Mouse (Mus musculus) mature B cell (primary cell): ENCODE measurements around the gene Pax5.

Source experiments
- in situ Hi-C: fragments of 300-500 bp; cut with MboI; formaldehyde crosslinking; loops from 2 replicates; pipeline ENCODE4 v1.14.3; 2019

The Pax5 gene

DNA sequence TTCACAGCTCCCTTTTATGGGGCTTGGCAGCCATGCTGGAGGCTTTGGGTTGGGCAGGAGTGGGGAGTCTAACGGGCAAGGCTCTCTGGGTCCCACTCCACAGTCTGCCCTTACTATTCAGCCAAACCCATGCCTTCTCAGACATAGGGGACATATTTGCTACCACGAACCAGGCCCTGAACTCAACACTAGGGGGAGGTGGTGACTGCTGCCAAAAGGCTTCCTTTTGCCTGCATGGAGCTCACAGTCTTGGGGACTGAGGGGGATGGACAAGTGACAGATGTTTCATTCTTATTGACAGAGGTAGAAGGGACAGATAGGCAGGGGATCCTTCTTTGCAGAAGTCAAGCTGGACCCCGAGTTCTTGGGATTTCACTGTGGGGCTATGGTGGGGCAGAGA, 42.1 kb downstream of the Pax5 start:
- in situ Hi-C loops = no loop called here

GRCm38 (mm10) chr4:44667369-44667768, 42.9 kb downstream of the Pax5 start:
- in situ Hi-C loops = no loop called here

- in situ Hi-C loops = no loop called here
Observed at GRCm38 (mm10) chr4:44664767-44665056, 45.6 kb downstream of the Pax5 start.

GRCm38 (mm10) chr4:44664004-44664766, 46.1 kb downstream of the Pax5 start:
- in situ Hi-C loops = no loop called here

- in situ Hi-C loops = no loop called here
Observed at GRCm38 (mm10) chr4:44663489-44663888, 46.8 kb downstream of the Pax5 start.

DNA sequence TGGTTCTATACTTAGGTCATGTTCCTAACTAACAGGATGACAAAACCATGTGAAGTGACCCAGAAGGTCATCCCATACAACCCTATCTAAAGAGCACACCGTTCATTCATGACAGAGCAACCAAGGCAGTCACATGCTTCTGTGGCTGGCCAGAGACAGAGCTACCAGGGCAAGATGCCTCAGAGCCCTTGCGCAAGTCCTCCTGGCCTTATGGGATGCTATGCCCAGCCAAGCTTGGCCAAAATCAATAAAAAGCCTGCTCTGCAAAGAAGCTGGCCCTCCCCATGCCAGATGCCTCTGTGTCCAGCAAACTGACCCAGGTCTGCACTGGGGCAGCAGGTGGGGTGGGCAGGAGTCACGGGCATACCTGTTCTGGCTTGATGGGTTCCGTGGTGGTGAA, 65.1 kb downstream of the Pax5 start:
- in situ Hi-C loops = no loop called here

GRCm38 (mm10) chr4:44641831-44642587, 68.3 kb downstream of the Pax5 start:
- in situ Hi-C loops = no loop called here

DNA sequence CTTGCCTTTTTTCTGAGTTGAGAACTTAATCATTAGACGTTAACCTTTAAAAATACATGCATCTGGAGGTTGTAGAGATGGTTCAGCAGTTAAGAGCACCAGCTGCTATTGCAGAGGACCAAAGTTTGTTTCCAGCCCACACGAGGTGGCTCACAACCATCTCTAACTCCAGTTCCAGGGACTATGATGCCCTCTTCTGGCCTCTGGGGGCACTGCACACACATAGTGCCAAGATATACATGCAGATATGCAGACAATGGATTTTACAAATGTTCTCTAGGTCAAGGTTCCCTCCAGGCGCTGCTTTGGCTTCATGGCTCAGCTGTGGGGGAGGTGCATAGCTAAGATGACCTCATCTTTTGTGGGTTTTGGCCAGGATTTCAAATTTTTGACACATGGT, 74.7 kb downstream of the Pax5 start:
- in situ Hi-C loops = no loop called here

- in situ Hi-C loops = no loop called here
Observed at GRCm38 (mm10) chr4:44633694-44634524, 76.4 kb downstream of the Pax5 start.

GRCm38 (mm10) chr4:44630059-44630458, 80.2 kb downstream of the Pax5 start:
- in situ Hi-C loops = no loop called here

DNA sequence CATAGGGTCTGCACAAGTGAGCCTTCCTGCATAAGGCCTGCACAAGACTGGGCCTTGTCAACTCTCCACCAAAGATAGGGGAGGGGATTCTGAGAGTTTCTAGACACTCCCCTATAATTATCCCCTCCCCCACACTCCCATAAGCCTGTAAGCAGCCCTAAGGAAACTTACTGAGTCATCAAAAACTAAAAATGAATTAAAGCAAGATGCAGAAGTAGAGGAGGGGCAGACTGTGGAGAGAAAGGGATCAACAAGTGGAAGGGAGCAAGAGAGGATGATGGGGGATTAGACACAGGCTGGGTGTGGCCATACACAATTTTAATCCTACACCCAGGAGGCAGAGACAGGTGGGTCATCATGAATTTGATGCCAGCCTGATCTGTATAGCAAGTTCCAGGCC, 82.4 kb downstream of the Pax5 start:
- in situ Hi-C loops = no loop called here

- in situ Hi-C loops = no loop called here
Observed at GRCm38 (mm10) chr4:44625108-44625424, 85.2 kb downstream of the Pax5 start.

DNA sequence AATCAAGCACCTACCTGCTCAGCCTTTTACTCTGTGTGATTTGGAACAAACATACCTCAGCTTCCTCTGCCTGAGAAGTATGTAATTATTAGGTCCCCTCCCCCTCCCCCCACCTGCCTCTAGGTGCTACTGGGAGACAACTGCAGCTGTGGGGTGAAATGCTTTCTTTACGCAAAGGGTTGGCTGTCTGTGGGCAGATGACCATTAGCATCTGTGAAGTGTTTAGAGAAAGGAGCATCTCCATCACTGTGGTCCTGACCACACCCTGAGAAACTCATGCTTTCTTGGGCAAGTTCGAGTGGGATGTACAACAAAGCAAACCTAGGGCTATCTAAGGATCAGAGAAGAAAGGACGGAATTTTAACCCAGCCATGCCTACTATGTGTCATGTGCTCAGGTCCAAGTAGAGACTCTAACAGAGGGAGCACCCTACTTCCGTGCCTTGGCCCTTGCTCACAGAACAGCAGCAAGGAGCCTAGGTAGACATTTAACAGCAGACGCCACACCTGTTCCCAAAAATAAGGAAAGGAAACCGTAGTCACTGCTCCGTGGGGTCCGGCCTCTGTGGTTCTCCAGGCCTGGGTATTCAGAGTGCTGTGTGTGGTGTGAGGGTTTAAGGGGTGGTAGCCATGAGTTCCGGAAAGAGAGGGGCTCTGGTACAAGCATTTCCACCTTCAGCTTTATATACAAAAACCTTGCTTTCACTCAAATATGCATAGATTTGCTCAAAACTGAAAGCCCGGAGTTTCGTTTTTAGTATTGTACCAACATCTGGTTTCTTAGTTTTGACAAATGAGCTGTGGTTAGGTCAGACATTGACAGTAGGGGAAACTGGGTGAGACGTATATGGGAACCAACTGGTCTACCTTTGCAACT, 85.8 kb downstream of the Pax5 start:
- in situ Hi-C loops = no loop called here

- in situ Hi-C loops = no loop called here
Observed at GRCm38 (mm10) chr4:44623435-44623727, 86.9 kb downstream of the Pax5 start.

GRCm38 (mm10) chr4:44622682-44623434, 87.4 kb downstream of the Pax5 start:
- in situ Hi-C loops = no loop called here

GRCm38 (mm10) chr4:44620241-44620640, 90.0 kb downstream of the Pax5 start:
- in situ Hi-C loops = no loop called here

GRCm38 (mm10) chr4:44614066-44614667, 96.1 kb downstream of the Pax5 start:
- in situ Hi-C loops = no loop called here

- in situ Hi-C loops = no loop called here
Observed at GRCm38 (mm10) chr4:44612392-44612791, 97.9 kb downstream of the Pax5 start.

GRCm38 (mm10) chr4:44605453-44605852, 104.8 kb downstream of the Pax5 start:
- in situ Hi-C loops = no loop called here

DNA sequence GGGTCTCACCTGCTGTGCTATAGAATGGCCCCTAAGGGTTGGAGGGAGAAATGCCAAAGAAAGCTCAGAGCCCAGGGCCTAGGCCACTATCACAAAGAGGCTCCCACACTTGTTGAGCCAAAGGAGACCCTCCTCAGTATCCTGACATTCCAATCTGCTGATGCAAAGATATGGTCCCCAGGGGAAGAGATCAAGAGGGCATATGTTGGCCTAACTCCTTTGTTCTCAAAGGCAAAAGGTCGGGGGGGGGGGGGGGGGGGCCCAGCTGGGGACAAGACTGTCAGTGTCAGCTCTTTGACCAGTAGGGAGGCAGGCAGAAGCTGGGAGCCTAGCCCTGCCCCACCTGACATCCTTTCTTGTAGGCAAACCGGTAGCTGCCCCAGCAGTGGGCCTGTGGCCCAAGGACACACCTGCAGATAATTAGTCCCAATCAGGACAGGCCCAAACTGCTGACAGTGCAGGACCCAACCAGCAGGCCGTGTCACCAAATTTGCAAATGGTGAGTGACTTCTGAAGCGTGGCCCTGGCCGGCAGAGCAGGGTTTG, 108.0 kb downstream of the Pax5 start:
- in situ Hi-C loops = no loop called here

- in situ Hi-C loops = no loop called here
Observed at GRCm38 (mm10) chr4:44601370-44601769, 108.9 kb downstream of the Pax5 start.
